Mouse (Mus musculus): ENCODE data around the gene Gm49354. TPM values are rescaled to one million over a fixed set of nuclear protein-coding genes. Genes with fewer than 3 reads are reported as not detected.
A peak's percentile ranks its signal among the peaks of the same experiment; 100 is the strongest.
"Not testable (repeated sequence)": the region's sequence is repeated elsewhere in the genome, so short reads cannot be mapped to it uniquely, and the experiment has no call there.

Gene Gm49354
- total RNA-seq (2017) = 71.6 and 96.7 TPM in 2 replicates

DNA sequence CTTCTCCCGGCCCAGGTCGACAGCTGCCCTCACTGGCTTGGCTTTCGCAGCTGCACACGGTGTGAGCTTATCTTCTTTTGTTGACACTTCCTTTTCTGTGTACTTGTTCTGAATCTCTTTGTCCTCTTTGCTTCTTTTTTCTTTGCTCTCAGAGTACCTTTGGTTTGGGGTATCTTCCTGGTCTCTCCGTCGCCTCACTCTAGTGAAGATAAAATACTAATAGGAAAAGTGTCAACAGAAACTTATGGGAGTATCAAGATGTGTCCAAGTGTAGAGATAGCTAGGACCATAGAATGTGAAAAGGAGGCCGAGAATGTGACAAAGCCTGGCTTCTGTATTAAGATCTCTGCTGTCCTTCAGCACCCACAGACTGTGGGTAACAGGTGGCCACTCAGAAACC lies at the start of gene Gm49354:
Gm49354 (minus strand) TSS at position 101 of the 400 bp plus-strand sequence.
- ATAC-seq (ENCODE audit: extremely low read depth, insufficient number of reproducible peaks, low FRiP score, poor library complexity, severe bottlenecking) = no peak

DNA sequence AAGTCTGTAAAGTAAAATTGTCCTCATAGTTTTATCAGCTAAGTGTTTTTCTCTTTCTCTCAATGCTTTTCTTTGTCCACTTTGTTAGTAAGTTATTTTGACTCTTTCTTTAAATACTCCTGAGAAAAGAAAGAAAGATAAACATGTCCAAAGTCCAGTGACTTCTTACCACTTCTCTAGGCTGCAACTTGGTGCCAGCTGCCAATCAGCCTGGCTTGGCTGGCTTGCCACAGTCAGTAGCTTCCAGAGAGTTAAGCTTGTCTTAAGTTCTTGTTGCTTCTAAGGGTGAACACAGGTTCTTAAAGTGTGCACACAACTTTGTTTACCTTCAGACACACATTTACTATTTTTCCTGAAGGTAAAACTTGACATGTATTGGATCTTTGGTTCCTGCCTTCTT lies 43.9 kb upstream of the Gm49354 start:
- ATAC-seq (ENCODE audit: extremely low read depth, insufficient number of reproducible peaks, low FRiP score, poor library complexity, severe bottlenecking) = no peak

DNA sequence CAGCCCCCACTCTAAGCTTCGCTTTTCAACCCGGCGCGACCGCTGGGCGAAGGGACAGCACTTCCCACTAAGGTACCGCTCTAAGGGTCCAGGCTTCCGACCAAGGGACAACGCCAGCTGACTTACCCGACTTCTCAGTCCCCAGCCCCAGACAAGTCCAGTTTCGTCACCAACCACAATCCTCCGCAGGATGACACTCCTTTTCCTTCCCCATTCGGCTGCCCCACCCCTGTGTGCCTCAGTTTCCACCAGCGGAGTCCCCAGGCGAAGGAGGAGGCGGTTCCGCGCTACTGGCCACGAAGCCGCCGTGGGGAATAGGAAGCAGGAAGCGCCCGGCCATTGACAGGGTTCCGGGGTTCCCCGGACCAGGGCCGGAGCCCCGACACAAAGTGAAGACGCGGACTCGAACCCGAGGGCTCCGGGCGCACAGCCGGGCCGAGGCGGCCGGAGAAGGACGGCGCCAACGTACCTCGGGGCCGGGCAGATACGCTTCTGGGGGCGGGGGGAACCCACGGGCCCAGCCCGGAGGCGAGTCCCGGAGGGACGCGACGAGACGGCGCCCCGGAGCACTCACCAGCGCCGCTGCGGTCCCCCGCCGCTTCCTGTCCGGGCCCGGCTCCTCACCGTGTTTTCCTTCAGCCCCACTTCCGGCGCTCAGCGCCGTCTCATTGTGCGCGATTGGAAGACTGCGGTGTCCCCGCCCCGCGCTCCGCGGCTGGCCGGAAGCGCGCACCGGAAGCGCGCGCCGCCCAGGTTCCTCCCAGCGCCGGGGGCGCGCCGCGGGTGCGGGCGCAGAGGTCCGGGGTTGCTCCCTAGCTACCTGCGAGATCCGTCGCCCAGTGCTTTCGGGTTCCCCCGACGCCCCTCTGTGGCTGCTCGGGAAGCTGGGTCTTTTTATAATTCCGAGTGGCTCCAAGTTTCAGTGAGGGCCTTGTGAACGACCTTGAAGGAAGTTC lies 40.7 kb upstream of the Gm49354 start, which contains the start of gene Tut7:
Tut7 (minus strand) TSS at position 641 of the 956 bp plus-strand sequence.
- peak; percentile 86 for ATAC-seq (ENCODE audit: extremely low read depth, insufficient number of reproducible peaks, low FRiP score, poor library complexity, severe bottlenecking)

DNA sequence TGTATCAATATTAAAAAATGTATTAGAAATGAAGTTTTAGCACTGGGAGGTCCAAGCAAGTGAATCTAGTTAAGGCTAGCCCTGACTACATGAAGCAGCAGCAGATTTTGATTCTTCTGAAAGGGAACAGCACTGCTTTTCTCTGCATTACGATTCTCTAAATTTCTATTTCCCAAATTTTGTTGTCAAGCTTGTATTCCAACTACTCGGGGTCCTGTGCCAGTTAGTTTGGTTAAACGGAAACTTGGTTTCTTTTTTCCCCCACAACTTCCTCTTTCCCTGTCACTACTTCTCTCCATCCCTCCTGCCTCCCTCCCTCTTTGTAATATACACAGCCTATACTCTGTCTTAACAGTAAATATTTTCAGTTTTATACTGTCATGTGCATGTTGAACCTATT lies 38.8 kb upstream of the Gm49354 start:
- ATAC-seq (ENCODE audit: extremely low read depth, insufficient number of reproducible peaks, low FRiP score, poor library complexity, severe bottlenecking) = no peak

DNA sequence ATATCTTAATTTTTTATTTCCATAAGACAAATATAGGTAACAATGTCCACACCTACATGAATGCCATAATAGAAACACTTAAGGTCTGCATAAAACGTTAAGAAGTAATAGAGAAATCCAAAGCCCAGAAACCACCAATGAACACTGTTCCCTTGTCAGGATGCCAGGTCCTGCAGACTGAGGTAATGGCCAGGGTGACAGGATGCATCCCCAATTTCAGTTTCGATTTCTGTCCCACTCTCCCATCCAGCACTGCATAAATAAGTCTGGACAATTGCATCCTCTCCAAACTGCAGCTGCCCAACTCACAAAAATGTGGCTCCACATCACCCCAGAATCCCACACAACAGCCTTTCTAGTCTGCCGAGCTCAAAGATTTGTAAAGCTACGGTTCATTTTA lies 38.1 kb upstream of the Gm49354 start:
- no peak for ATAC-seq (ENCODE audit: extremely low read depth, insufficient number of reproducible peaks, low FRiP score, poor library complexity, severe bottlenecking)

DNA sequence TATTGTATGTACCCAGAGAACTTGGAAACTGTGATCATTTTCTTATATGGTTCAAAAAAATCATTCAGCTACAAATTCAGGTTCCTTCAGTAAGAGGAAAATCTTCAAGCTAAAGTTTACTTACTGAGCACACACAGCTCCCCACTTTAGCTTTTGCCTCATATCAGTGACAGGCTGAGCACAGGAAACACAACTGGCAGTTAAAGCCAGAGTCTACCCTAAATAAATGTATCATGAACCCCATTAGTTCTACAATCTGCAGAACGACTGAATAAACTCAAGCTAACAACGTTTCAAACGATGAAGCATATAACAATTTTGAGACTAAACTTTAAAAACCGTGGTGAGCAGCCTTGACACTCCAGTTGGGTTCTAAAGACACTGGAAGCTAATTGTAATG lies 35.3 kb upstream of the Gm49354 start:
- ATAC-seq (ENCODE audit: extremely low read depth, insufficient number of reproducible peaks, low FRiP score, poor library complexity, severe bottlenecking) = no peak

DNA sequence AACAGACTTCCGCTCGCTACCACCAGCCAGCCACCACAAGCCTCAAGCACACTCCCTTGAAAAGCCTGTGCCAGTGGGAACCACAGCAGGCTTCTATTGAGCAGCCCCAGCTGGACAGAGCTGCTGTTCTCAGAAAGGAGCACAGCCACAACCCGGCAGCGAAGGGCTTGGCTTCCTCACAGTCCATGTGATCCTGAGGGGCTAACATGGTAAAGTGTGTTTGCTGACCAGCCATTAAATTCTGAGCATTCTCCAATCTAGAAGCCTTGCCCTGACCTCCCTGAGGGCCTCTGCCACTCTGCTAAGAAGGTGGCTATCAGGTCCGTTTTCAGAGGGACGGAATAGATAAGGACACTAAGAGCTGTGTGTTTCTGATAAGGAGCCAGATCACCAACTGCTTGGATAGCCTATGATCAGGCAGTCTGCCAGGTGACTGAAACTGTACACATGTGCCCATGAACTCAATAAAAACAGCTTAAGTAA lies 32.1 kb upstream of the Gm49354 start:
- no peak for ATAC-seq (ENCODE audit: extremely low read depth, insufficient number of reproducible peaks, low FRiP score, poor library complexity, severe bottlenecking)

DNA sequence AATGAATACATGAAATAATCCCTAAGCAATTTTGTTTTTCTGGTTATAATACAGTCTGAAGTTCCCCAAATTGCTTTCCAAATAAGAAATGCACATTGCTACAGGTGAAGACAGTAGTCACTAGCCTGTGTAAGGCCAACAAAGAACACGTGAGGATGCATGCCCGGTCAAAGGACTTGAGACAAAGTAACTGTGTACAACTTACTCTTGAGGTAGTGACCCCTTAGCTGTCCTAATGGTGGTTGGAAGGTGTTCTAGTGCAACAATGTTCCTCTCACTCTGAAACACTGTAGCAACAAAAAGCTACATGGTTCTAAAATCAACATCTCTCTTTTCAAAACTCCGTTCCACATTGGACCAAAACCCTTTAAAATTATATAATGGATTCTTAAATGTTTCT lies 29.5 kb upstream of the Gm49354 start:
- ATAC-seq (ENCODE audit: extremely low read depth, insufficient number of reproducible peaks, low FRiP score, poor library complexity, severe bottlenecking) = no peak

DNA sequence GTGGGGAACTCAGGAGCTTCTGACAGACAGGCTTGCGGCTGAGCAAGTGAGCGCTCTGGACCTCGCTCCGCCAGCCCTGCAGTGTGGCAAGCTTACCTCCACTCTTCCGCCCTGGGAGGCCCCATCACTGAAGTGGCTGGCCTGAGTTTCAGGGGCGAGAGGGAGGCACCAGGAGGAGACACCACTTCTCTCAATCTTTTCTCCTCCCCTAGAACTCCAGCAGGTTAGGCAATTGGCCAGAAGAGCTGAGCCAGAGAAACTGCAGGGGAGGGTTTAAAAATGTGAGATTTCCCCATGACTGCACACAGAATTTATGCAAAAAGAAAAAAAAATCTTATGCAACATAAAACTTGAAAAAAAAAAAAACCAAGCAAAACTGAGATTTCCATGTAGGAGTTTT lies 19.0 kb upstream of the Gm49354 start:
- ATAC-seq (ENCODE audit: extremely low read depth, insufficient number of reproducible peaks, low FRiP score, poor library complexity, severe bottlenecking) = no peak

DNA sequence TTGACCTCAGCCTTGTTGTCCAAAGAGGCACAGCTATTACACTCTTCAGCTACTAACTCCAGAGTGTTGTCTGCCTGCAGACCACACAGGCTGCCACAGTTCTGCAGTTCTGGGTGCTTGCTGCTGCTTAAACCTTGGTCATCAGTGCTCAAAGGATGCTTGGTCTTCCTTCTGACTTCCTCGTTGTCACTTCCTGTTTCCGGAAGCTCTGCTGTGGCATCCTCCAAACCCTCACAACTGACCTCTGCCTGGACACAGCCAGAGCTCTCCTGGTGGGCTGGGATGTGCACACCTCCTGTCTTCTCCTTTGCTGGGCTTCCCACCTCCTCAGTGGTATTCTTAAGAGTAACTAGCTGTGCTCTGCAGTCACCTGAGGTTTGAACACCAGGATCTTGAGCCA lies 18.0 kb upstream of the Gm49354 start:
- 0 out of 2 replicates have a peak, but pooled peaks have one; percentile 8 for ATAC-seq (ENCODE audit: extremely low read depth, insufficient number of reproducible peaks, low FRiP score, poor library complexity, severe bottlenecking)

DNA sequence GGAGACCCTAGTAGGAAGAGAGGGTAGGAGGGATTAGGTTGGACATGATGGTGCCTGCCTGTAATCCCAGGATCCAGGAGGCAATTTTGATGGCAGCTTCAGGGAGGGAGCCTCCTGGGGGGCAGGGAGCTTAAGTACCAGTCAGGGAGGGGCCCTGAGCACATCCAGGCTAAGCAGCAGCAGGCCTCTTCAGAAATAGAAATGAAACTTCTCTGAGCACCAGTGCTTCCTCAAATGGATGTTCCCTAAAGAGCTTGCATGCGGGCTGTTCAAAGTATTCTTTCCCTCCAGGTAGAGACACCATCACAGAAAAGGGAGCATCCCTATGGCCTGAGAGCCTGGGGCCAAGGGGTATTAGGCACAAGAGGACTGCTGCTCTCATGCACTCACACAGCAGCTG lies 16.3 kb upstream of the Gm49354 start:
- ATAC-seq (ENCODE audit: extremely low read depth, insufficient number of reproducible peaks, low FRiP score, poor library complexity, severe bottlenecking) = no peak

DNA sequence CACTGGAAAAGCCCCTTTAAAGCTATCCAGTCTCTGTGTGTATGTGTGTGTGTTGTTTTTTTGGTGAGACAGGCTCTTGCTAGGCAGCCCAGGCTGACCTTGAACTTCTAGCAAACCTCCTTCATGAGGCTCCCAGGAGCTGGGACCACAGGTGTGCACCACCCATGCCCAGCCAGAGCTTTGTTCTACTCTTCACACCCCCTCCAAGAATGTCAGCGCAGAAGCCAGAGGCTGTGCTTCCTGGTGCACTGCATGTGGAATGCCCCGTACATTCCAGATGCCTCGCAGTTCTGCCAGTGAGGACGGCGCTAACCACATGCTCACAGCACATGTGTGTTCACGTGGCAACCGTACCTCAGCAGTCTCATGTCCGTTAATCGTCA lies 14.4 kb upstream of the Gm49354 start:
- no peak for ATAC-seq (ENCODE audit: extremely low read depth, insufficient number of reproducible peaks, low FRiP score, poor library complexity, severe bottlenecking)

DNA sequence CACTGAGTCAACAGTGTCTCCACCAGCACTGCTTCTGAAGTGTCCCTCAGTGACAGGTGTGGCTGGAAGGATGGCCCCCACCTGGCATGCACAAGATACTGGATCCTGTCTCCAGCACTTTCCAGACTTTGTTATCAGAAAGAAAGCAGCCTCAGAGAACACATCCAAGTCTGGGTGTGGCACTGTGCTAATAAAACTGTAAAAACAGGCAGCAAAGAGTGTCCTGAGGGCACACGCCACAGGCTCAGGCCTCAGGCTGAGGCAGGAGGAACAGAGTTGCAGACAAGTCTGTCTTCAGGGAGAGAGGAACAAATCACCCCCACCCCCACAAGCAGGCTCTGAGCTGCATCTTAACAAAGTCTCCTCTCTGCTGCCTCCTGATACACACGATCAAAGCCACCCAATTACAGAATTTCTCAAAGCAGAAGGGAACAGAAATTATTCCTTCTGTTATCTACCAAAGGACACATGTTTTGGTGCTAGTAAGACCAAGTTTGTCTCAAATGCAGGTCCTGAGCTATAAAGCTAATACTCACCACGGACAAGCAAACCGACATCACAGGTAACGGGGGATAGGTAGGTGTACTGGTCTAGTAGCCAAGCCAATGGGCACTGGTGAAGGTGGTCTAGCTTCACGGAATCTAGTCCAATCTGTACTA lies 13.9 kb upstream of the Gm49354 start:
- no peak for ATAC-seq (ENCODE audit: extremely low read depth, insufficient number of reproducible peaks, low FRiP score, poor library complexity, severe bottlenecking)

DNA sequence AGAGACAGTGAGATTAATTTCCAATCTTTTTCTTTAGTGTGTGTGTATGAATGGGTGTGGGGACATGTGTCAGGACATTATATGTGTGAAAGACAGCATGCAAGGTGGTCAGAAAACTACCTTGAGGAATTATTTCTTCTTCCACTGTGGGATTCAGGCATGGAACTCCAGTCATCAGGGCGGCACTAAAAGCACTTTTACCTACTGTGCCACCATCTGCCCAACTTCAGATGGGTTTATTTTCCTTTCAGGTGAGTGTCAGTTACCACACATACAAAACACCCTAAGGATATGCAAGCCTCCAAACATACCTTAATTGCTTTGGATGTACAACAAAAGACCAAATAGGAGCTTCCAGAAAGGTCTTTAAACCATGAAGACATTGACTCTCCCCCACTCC lies 12.7 kb upstream of the Gm49354 start:
- ATAC-seq (ENCODE audit: extremely low read depth, insufficient number of reproducible peaks, low FRiP score, poor library complexity, severe bottlenecking) = no peak

DNA sequence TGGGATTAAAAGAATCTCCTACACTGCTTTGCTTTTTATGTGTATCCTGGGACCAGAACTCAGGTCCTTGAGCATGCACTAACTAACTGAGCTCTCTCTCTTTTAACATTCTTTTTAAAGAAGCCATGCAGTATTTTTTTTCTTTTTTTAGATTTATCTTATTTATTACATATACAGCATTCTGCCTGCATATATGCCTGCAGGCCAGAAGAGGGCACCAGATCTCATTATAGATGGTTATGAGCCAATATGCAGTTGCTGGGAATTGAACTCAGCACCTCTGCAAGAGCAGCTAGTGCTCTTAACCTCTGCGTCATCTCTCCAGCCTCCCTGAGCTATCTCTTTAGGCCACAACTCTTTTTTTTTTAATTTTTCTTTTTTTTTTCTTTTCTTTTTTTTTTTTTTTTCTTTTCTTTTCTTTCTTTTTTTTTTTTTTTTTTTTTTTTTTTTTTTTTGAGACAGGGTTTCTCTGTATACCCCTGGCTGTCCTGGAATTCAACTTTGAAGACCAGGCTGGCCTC lies 2.2 kb downstream of the Gm49354 start:
- ATAC-seq (ENCODE audit: extremely low read depth, insufficient number of reproducible peaks, low FRiP score, poor library complexity, severe bottlenecking) = not testable (repeated sequence)

DNA sequence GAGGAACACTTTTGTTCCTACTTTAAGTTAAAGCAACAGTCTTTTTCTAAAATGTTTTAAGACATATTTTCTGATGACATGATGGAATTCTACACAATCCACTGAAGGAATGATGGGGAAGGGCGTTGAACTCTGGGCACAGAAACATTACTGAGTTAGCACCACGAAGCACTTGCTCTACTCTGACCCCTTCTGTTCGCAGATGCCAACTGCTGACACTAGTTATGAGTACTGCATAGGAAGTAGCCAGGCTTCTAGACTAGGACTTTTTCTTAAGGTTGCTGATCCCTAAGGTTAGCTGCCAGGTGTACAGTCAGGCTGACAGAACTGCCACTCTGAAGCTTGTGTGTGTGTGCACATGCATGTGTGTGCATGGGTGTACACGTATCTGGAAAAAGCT lies 2.8 kb downstream of the Gm49354 start:
- no peak for ATAC-seq (ENCODE audit: extremely low read depth, insufficient number of reproducible peaks, low FRiP score, poor library complexity, severe bottlenecking)

DNA sequence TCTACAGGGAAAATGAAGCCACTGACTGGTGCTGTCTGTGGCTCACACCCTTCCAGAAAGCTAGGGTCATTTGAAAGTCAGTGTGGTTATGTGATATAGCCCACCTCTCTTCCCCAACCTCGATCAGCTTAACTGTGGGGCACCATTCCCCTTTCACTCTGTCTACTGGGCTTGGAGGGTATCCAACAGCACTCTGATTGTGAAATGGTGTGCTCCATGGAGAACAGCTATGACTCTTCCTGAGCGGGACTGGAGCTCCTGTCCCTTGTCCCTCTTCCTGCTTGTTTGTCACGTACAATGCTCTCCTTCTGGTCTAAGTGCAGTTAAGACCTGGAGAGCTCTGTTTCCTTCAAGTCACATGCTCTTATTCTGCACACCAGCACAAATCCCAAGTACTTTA lies 6.9 kb downstream of the Gm49354 start:
- ATAC-seq (ENCODE audit: extremely low read depth, insufficient number of reproducible peaks, low FRiP score, poor library complexity, severe bottlenecking) = no peak

DNA sequence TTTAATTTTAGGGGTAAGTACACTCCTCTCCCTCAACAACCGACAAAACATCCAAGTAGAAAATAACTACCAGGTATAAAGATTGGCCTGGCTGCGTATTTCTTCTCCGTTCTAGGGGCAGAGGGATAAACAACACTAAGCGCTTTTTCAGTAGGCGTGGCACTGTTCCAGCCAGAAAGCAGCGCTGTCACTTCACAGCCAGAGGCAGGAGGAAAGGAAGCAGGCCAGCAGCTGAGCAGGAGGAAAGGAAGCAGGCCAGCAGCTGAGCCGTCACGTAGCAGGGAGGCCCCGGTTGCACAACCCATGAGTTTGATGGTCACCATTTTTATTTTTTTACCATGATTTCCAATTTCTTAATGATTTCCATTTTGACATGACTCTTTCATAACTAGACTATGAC lies 10.8 kb downstream of the Gm49354 start:
- peak; percentile 20; the same call in 1 of the 2 replicates for ATAC-seq (ENCODE audit: extremely low read depth, insufficient number of reproducible peaks, low FRiP score, poor library complexity, severe bottlenecking)

DNA sequence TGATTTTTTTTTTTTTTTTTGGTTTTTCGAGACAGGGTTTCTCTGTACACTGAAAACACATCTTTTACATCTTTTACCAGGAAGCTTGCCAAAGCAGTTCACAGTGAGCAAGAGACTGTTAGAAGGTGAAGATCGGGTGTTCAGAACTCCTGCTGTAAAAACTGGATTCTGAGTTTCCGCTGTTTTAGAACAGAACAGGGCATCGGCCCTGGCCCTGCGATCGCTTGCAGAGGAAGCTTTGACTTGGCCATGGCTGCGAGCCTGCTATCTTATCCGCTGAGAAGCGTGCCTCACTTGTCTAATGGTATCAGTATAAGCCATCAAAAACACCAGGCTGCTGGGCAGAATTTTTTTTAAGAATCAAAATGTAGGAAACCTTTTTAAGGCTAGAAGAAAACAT lies 11.2 kb downstream of the Gm49354 start:
- ATAC-seq (ENCODE audit: extremely low read depth, insufficient number of reproducible peaks, low FRiP score, poor library complexity, severe bottlenecking) = no peak

DNA sequence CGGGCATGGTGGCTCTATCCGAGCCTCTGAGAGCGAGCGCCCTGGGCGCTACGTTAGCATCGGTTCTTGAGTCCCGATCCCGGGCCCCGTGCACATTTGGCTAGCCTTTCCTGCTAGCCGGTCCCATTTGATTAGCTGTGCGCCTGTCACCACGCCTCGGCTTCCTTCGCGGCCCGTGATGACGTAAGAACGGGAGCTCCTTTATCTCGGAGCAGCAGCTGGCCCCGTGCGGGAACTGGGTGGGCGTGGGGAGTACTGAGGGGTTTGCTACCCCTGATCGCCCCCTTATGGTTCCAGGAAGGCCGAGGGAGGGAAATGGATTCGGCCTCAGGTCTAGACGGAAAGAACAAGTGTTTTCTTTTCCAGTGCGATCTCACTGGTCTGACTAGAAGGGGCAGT lies 11.9 kb downstream of the Gm49354 start:
- peak; percentile 16; the same call in 1 of the 2 replicates for ATAC-seq (ENCODE audit: extremely low read depth, insufficient number of reproducible peaks, low FRiP score, poor library complexity, severe bottlenecking)
